Mouse (Mus musculus): Measurements from ENCODE around the gene Ccnt1. TPM values are rescaled to one million over a fixed set of nuclear protein-coding genes. Genes with fewer than 3 reads are reported as not detected.

The Ccnt1 gene
- polyA plus RNA-seq, 1 experiment from 2014 or later: 67.8 TPM

GRCm38 (mm10) chr15:98545151-98545550, 25.6 kb downstream of the Ccnt1 start:
- Histone ChIP-seq H3K4me3 (ENCODE audit: low read depth, low read length) (no peak overlapping the region), H3K27me3 (ENCODE audit: control insufficient read depth, insufficient read depth, low read length) (no peaks in the 10 kb centered on the region), H3K4me2 (replicated peaks; ENCODE audit: low read depth, low read length) (no peak overlapping the region), H3K9ac (ENCODE audit: low read depth, low read length) (no peak overlapping the region), H3K27ac (ENCODE audit: low read depth, low read length) (no peak overlapping the region), H3K4me1 (replicated peaks; ENCODE audit: control insufficient read depth, insufficient read depth, low read length) (no peaks in the 10 kb centered on the region), H3K9me3 (ENCODE audit: control insufficient read depth, low read length) (no peaks in the 10 kb centered on the region), H3K36me3 (ENCODE audit: control insufficient read depth, insufficient read depth, low read length) (peaks cover 15% of the 10 kb centered on the region)
- DNase-seq (ENCODE audit: low spot score): no peak
- WGBS: 96% methylated on average over 3 of the region's 3 CpGs
- no peak for ATAC-seq (ENCODE audit: low FRiP score)

DNA sequence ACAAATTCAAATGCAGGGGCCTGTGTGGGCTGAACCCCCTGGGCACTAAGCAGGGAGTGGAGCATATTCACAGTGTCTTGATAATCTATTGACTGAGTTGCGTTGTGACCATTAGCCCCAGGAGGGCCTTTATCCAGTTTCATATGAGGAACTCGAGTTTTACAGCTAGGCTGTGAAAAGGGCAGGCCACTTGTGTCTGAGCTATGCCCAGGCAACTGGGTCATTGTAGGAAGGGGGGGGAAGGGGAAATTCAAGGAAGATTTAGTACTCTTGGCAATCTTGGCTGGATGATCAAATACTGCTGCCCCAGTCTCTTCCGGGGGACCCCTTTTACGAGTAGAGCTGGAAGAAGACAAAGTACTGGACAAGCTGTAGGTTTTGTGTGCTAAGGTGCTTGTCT, 27.4 kb downstream of the Ccnt1 start:
- DNase-seq (ENCODE audit: low spot score) (no peak), ATAC-seq (ENCODE audit: low FRiP score) (no peak)
- Histone ChIP-seq H3K27ac (ENCODE audit: low read depth, low read length) (no peak overlapping the region), H3K4me2 (replicated peaks; ENCODE audit: low read depth, low read length) (no peak overlapping the region), H3K9ac (ENCODE audit: low read depth, low read length) (no peak overlapping the region), H3K36me3 (ENCODE audit: control insufficient read depth, insufficient read depth, low read length) (peaks cover 15% of the 10 kb centered on the region), H3K27me3 (ENCODE audit: control insufficient read depth, insufficient read depth, low read length) (no peaks in the 10 kb centered on the region), H3K9me3 (ENCODE audit: control insufficient read depth, low read length) (no peaks in the 10 kb centered on the region), H3K4me3 (ENCODE audit: low read depth, low read length) (no peak overlapping the region), H3K4me1 (replicated peaks; ENCODE audit: control insufficient read depth, insufficient read depth, low read length) (no peaks in the 10 kb centered on the region)
- WGBS: 92% methylated on average over 4 of the region's 4 CpGs

DNA sequence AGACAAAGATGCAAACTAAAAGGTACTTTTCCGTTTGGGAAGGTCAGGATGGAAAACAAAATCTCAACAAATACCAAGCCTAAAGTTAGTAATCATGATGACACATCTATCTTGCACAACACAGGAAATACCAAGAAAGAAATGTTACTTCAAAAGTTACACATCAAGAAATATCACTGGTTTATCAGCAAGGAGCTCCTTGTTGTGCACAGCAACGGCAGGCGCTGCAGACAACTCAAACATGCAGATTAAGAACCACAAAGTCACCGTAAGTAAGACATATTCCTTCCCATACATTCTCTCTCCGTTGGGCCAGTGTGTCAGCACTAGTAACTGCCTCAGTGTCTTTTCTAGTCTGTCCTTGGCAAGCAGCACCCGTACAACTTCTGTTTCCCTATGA, 29.7 kb downstream of the Ccnt1 start:
- Histone ChIP-seq H3K4me1 (replicated peaks; ENCODE audit: control insufficient read depth, insufficient read depth, low read length) (no peaks in the 10 kb centered on the region), H3K27ac (ENCODE audit: low read depth, low read length) (no peak overlapping the region), H3K9ac (ENCODE audit: low read depth, low read length) (no peak overlapping the region), H3K36me3 (ENCODE audit: control insufficient read depth, insufficient read depth, low read length) (peaks cover 10% of the 10 kb centered on the region; the same call in 1 of the 2 replicates), H3K27me3 (ENCODE audit: control insufficient read depth, insufficient read depth, low read length) (no peaks in the 10 kb centered on the region), H3K9me3 (ENCODE audit: control insufficient read depth, low read length) (no peaks in the 10 kb centered on the region), H3K4me2 (replicated peaks; ENCODE audit: low read depth, low read length) (no peak overlapping the region), H3K4me3 (ENCODE audit: low read depth, low read length) (no peak overlapping the region)
- no peak for ATAC-seq (ENCODE audit: low FRiP score)
- DNase-seq (ENCODE audit: low spot score): no peak
- 89% methylated on average over 6 of the region's 6 CpGs for WGBS

GRCm38 (mm10) chr15:98537923-98538322, 32.8 kb downstream of the Ccnt1 start:
- no peak overlapping the region for H3K9ac ChIP-seq (ENCODE audit: low read depth, low read length)
- H3K36me3 ChIP-seq (ENCODE audit: control insufficient read depth, insufficient read depth, low read length): no peaks in the 10 kb centered on the region
- WGBS: 78% methylated on average over 4 of the region's 4 CpGs

GRCm38 (mm10) chr15:98536828-98537510, 33.8 kb downstream of the Ccnt1 start:
- ATAC-seq (ENCODE audit: low FRiP score) (no peak), DNase-seq (ENCODE audit: low spot score) (no peak)
- Histone ChIP-seq H3K4me1 (replicated peaks; ENCODE audit: control insufficient read depth, insufficient read depth, low read length) (0 out of 2 replicates have a peak, but pooled peaks cover 3% of the 10 kb centered on the region), H3K9ac (ENCODE audit: low read depth, low read length) (no peak overlapping the region), H3K9me3 (ENCODE audit: control insufficient read depth, low read length) (no peaks in the 10 kb centered on the region), H3K27me3 (ENCODE audit: control insufficient read depth, insufficient read depth, low read length) (no peaks in the 10 kb centered on the region), H3K4me2 (replicated peaks; ENCODE audit: low read depth, low read length) (no peak overlapping the region), H3K4me3 (ENCODE audit: low read depth, low read length) (no peak overlapping the region), H3K27ac (ENCODE audit: low read depth, low read length) (no peak overlapping the region), H3K36me3 (ENCODE audit: control insufficient read depth, insufficient read depth, low read length) (no peaks in the 10 kb centered on the region)
- WGBS: 84% methylated on average over 8 of the region's 8 CpGs

More at GRCm38 (mm10) chr15:98537923-98538322, 32.8 kb downstream of the Ccnt1 start:
- Histone ChIP-seq H3K9me3 (ENCODE audit: control insufficient read depth, low read length) (no peaks in the 10 kb centered on the region), H3K4me2 (replicated peaks; ENCODE audit: low read depth, low read length) (no peak overlapping the region), H3K27me3 (ENCODE audit: control insufficient read depth, insufficient read depth, low read length) (no peaks in the 10 kb centered on the region), H3K27ac (ENCODE audit: low read depth, low read length) (no peak overlapping the region), H3K4me3 (ENCODE audit: low read depth, low read length) (no peak overlapping the region), H3K4me1 (replicated peaks; ENCODE audit: control insufficient read depth, insufficient read depth, low read length) (no peaks in the 10 kb centered on the region)
- no peak for DNase-seq (ENCODE audit: low spot score)
- ATAC-seq (ENCODE audit: low FRiP score): no peak

DNA sequence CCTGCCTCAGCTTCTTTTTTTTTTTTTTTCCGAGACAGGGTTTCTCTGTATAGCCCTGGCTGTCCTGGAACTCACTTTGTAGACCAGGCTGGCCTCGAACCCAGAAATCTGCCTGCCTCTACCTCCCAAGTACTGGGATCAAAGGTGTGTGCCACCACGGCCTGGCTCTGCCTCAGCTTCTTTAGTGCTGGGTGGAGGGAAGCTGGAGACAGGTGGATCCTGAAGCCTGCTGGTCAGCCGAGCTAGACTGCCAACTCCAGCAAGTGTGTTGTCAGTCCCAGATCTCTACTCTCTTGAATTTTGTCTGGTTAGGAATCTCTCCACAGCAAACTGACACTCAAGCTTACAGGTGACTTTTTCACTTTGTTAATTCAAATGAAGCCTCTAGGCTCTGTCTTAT, 34.8 kb downstream of the Ccnt1 start:
- no peak overlapping the region for H3K4me2 ChIP-seq (replicated peaks; ENCODE audit: low read depth, low read length)
- 80% methylated on average over 4 of the region's 4 CpGs for WGBS
- no peak overlapping the region for H3K9ac ChIP-seq (ENCODE audit: low read depth, low read length)
- H3K4me1 ChIP-seq (replicated peaks; ENCODE audit: control insufficient read depth, insufficient read depth, low read length): 0 out of 2 replicates have a peak, but pooled peaks cover 3% of the 10 kb centered on the region
- no peak overlapping the region for H3K4me3 ChIP-seq (ENCODE audit: low read depth, low read length)
- no peaks in the 10 kb centered on the region for H3K36me3 ChIP-seq (ENCODE audit: control insufficient read depth, insufficient read depth, low read length)
- DNase-seq (ENCODE audit: low spot score) (no peak), ATAC-seq (ENCODE audit: low FRiP score) (no peak)
- H3K27me3 ChIP-seq (ENCODE audit: control insufficient read depth, insufficient read depth, low read length): no peaks in the 10 kb centered on the region
- H3K9me3 ChIP-seq (ENCODE audit: control insufficient read depth, low read length): no peaks in the 10 kb centered on the region
- H3K27ac ChIP-seq (ENCODE audit: low read depth, low read length): no peak overlapping the region

DNA sequence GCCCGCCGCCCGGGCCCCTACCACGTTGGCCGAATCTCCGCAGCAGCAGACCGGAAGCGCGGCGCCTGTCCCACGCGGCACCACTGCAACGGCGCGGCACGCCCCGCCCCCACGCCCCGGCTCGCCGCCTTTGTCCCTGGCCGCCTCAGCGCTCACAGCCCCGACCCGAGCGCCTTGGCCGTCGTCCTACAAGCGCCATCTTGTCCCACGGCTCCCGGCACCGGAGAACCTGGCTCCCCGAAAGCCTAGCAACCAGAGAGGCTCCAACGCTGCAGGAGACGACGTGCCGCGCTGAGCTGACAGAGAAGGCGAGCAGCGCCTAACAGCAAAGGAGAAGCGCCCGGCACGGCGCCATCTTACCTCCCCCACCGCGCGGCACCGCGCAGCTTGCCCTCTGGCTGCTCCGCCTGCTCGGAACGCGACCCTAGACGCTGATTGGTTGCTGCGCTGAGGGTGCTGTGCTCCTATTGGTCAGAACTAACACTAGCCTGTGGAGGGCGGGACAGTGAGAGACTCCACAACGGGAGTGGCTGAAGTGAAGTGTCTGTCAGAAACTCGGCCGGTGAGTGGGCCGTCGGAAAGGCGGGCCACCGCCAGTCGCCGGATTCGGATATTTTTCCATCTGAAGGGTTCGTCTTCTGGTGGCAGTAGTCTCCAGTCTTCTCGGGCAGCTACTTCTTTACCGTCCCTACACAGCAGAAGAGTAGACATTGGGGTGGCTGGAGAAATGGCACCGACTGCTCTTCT, 36.7 kb downstream of the Ccnt1 start, which contains the start of gene Kansl2:
Gene Kansl2 (minus strand): TSS at position 384 of the 747 bp plus-strand sequence.
- peak; percentile 97 for DNase-seq (ENCODE audit: low spot score)
- H3K27ac ChIP-seq (ENCODE audit: low read depth, low read length): peak within 1 kb of the TSS; percentile 98
- under 1% methylated on average over 58 of the region's 70 CpGs for WGBS
- H3K4me1 ChIP-seq (replicated peaks; ENCODE audit: control insufficient read depth, insufficient read depth, low read length): 0 out of 2 replicates have a peak, but pooled peaks cover 3% of the 10 kb centered on the region
- H3K4me3 ChIP-seq (ENCODE audit: low read depth, low read length): peak within 1 kb of the TSS; percentile 89
- 0 out of 2 replicates have a peak, but pooled peaks cover 3% of the 10 kb centered on the region for H3K36me3 ChIP-seq (ENCODE audit: control insufficient read depth, insufficient read depth, low read length)
- peak within 1 kb of the TSS; percentile 84 for H3K4me2 ChIP-seq (replicated peaks; ENCODE audit: low read depth, low read length)
- H3K9me3 ChIP-seq (ENCODE audit: control insufficient read depth, low read length): no peaks in the 10 kb centered on the region
- peak within 1 kb of the TSS; percentile 95 for H3K9ac ChIP-seq (ENCODE audit: low read depth, low read length)
- peak; percentile 100 for ATAC-seq (ENCODE audit: low FRiP score)
- H3K27me3 ChIP-seq (ENCODE audit: control insufficient read depth, insufficient read depth, low read length): no peaks in the 10 kb centered on the region

DNA sequence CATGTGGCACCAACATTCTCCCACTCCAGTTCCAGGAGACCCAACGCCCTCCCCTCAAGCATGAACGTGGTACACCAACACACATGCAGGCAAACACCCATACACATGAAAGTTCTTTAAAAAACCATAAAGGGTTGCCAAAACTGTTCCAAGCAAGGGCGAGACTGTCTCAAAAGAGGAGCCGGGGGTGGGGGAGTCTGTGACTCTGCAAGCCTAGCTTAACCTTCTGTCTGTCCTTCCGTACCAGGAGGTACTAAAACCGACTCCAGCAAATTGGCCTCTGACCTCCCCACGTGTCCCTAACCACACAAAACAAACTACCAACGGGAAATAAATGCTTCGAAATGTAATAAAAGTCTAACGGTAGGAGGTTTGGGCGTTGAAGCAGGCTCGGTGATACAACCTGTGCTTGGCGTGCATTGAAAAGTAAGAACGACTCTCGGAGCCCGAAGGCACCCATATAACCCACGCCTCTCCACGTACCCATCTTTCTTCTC, 37.6 kb downstream of the Ccnt1 start:
- Histone ChIP-seq H3K4me3 (ENCODE audit: low read depth, low read length) (peak overlapping the region; percentile 89), H3K9me3 (ENCODE audit: control insufficient read depth, low read length) (no peaks in the 10 kb centered on the region), H3K4me1 (replicated peaks; ENCODE audit: control insufficient read depth, insufficient read depth, low read length) (0 out of 2 replicates have a peak, but pooled peaks cover 3% of the 10 kb centered on the region), H3K9ac (ENCODE audit: low read depth, low read length) (peak overlapping the region; percentile 95), H3K27ac (ENCODE audit: low read depth, low read length) (no peak overlapping the region; the same call in 1 of the 2 replicates), H3K27me3 (ENCODE audit: control insufficient read depth, insufficient read depth, low read length) (no peaks in the 10 kb centered on the region), H3K36me3 (ENCODE audit: control insufficient read depth, insufficient read depth, low read length) (peaks cover 6% of the 10 kb centered on the region; the same call in 1 of the 2 replicates), H3K4me2 (replicated peaks; ENCODE audit: low read depth, low read length) (peak overlapping the region; percentile 84)
- DNase-seq (ENCODE audit: low spot score) (peak; percentile 49), ATAC-seq (ENCODE audit: low FRiP score) (no peak)
- WGBS: 1% methylated on average over 18 of the region's 18 CpGs

Data from hindbrain, embryonic 11.5 days (tissue).